Comparison of ENCODE assay signal across 8 mouse cellular contexts in the genomic region with DNA sequence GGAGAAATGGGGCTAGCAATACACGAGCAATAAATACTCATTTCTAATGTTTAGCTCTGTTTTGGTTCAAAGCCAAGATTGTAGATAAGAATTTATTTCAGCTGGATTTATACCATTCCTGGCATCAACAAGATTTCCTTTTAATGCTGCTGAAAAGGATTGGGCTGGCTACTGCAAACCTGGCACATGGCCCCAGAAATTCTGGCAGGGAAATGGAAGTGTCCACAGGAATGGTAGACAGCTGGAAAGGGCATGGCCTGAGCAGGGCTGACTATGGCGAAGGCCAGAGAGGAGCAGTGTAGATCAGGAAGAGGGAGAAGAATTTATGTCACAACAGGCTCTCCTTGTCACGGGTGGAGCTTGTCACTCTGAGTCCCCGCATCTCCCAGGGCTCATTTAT. TPM values are rescaled to one million over a fixed set of nuclear protein-coding genes. Genes with fewer than 3 reads are reported as not detected.
DNase-seq lines count a peak whose midpoint lies in the region; ATAC-seq lines count a peak whose summit lies in the region.
"Had no signal": no experiment of that assay in that cellular context is flagged by ENCODE, and none has a peak within 500 bp of the region (broad histone marks: within the 10 kb centered on the region; RNA-seq: fewer than 3 reads in every experiment).

No protein-coding gene starts in this region.

- no peak overlapping the region for H3K9ac ChIP-seq in stomach, embryonic 15.5 days
- H3K9ac ChIP-seq: embryonic facial prominence, embryonic 12.5 days had no signal

- H3K9me3 ChIP-seq in stomach, embryonic 15.5 days, result no peaks in the 10 kb centered on the region
- H3K9me3 ChIP-seq: embryonic facial prominence, embryonic 12.5 days had no signal

- no peak overlapping the region for H3K4me3 ChIP-seq in stomach, embryonic 15.5 days (replicated peaks)
- H3K4me3 ChIP-seq: embryonic facial prominence, embryonic 12.5 days had no signal

- H3K4me2 ChIP-seq in stomach, embryonic 15.5 days, result no peak overlapping the region
- H3K4me2 ChIP-seq: embryonic facial prominence, embryonic 12.5 days had no signal

- H3K27me3 ChIP-seq in stomach, embryonic 15.5 days (replicated peaks), result no peaks in the 10 kb centered on the region
- H3K27me3 ChIP-seq: embryonic facial prominence, embryonic 12.5 days had no signal

- 38% methylated on average over 4 of the region's 4 CpGs for WGBS in stomach, embryonic 15.5 days

- no peak overlapping the region for H3K27ac ChIP-seq in stomach, embryonic 15.5 days
- H3K27ac ChIP-seq: embryonic facial prominence, embryonic 12.5 days had no signal

- peak; percentile 63; the same call in 1 of the 2 replicates for ATAC-seq in stomach, embryonic 15.5 days (ENCODE audit: insufficient read depth, low FRiP score, low read depth)

- DNase-seq in right cerebral cortex, postnatal 4 days, result peak; percentile 40
- DNase-seq in right cerebral cortex, postnatal 36 days (ENCODE audit: low spot score in 2 of 2), result no peak
- DNase-seq in gastrocnemius, postnatal 10 days, result peak; percentile 70
- DNase-seq in kidney, postnatal 10 days, result peak; percentile 92
- DNase-seq in left cerebral cortex, adult 11 months (ENCODE audit: low spot score), result no peak
- DNase-seq in right cerebral cortex, adult 2 months (ENCODE audit: low spot score in 2 of 2), result no peak

- no peaks in the 10 kb centered on the region for H3K4me1 ChIP-seq in stomach, embryonic 15.5 days
- H3K4me1 ChIP-seq: embryonic facial prominence, embryonic 12.5 days had no signal

- no peaks in the 10 kb centered on the region for H3K36me3 ChIP-seq in stomach, embryonic 15.5 days
- H3K36me3 ChIP-seq: embryonic facial prominence, embryonic 12.5 days had no signal

RNA-seq across cellular contexts. Expression of gene Cracr2a, which starts 14.5 kb away (rescaled TPM):
- total RNA-seq in gastrocnemius, postnatal 10 days (2021), result 1 to 10 TPM; 1.5 to 1.7 TPM
- polyA plus RNA-seq in stomach, embryonic 15.5 days (2015; fragmentation: Nextera tagmentation; extraction: Ambion mirVana), result 2.4 and 2.8 TPM in 2 replicates

Comparison
In these comparisons a context has a peak if more than half of its experiments do, and no peak if none do; other contexts are left out.
1. DNase-seq: peak in right cerebral cortex, postnatal 4 days (single experiment), gastrocnemius, postnatal 10 days (single experiment) and kidney, postnatal 10 days (single experiment); none in right cerebral cortex, postnatal 36 days (0 of 2), left cerebral cortex, adult 11 months (single experiment) and right cerebral cortex, adult 2 months (0 of 2).